Mouse (Mus musculus) forebrain, embryonic 13.5 days (tissue): ENCODE data around the gene Tubb2b. TPM values are rescaled to one million over a fixed set of nuclear protein-coding genes. Genes with fewer than 3 reads are reported as not detected.

Experiments
- ATAC-seq: fragments of 200-750 bp; cut with Nextera tagmentation; 2 replicates; pipeline ENCODE4 v1.8.0; 2017
- H3K27ac ChIP-seq: fragments of 300-500 bp; sonication (generic); 2 replicates; pipeline ENCODE4 v1.5.1; 2015; ENCODE audit warnings: inconsistent platforms, mild to moderate bottlenecking, moderate library complexity
- H3K27me3 ChIP-seq: fragments of 300-500 bp; sonication (generic); 2 replicates; pipeline ENCODE4 v1.6.1; 2015; ENCODE audit warnings: mild to moderate bottlenecking, inconsistent platforms
- H3K36me3 ChIP-seq: fragments of 300-500 bp; sonication (generic); 2 replicates; pipeline ENCODE4 v1.6.1; 2015; ENCODE audit warnings: mild to moderate bottlenecking, inconsistent platforms; ENCODE audit not compliant: poor library complexity, severe bottlenecking
- H3K4me1 ChIP-seq: fragments of 300-500 bp; sonication (generic); 2 replicates; pipeline ENCODE4 v1.6.1; 2015; ENCODE audit warnings: inconsistent platforms
- H3K4me2 ChIP-seq: fragments of 300-500 bp; sonication (generic); 2 replicates; pipeline ENCODE4 v1.6.1; 2015; ENCODE audit warnings: inconsistent platforms, mild to moderate bottlenecking, moderate library complexity
- H3K4me3 ChIP-seq: fragments of 300-500 bp; sonication (generic); 2 replicates; pipeline ENCODE4 v1.5.1; 2015; ENCODE audit warnings: mild to moderate bottlenecking, inconsistent platforms
- H3K9ac ChIP-seq: fragments of 300-500 bp; sonication (generic); 2 replicates; pipeline ENCODE4 v1.6.1; 2015; ENCODE audit warnings: mild to moderate bottlenecking, inconsistent platforms
- H3K9me3 ChIP-seq: fragments of 300-500 bp; sonication (generic); replicated peaks from 2 replicates; pipeline ENCODE4 v1.6.1; 2016; ENCODE audit warnings: inconsistent platforms
- WGBS: fragments of 180-500 bp; shearing (Covaris S2); methylation state at CpG from one replicate; pipeline ENCODE4 v1.1.7; 2015; 5-methylcytosine and 5-hydroxymethylcytosine counted together
- polyA plus RNA-seq: library from polyadenylated mRNA; unstranded; fragments of >200 nt; fragmentation: Nextera tagmentation; extraction: Ambion mirVana; gene quantifications from 2 replicates; pipeline ENCODE4 v1.2.1, GENCODE M21; 2015

Gene Tubb2b
- polyA plus RNA-seq, result 559 and 618 TPM in 2 replicates

DNA sequence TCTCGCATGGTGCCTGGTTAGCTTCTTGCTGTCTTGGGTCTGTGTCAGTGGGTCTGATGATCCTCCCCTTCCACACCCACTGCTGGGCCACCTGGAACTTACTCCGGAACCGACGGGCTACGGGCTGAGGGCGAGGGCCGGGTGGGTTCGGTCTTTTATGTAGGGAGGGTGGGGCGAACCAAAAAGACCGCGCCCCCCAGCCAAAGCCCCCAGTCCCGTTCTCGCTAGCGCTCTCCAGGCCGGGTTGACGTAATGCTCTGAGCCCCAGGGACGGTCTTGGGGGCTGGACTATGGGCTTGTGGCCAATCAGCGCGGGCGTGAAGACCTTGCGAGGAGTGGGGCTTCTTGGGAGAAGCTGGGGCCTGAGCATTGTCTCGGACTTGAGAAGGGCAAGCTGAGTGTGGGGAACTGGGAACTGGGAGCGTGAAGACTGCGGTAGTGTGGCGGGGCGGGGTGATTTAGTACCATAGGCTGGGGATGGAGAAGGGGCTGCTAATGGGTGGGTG is at the start of gene Tubb2b:
Gene Tubb2b (minus strand): TSS at position 241 of the 506 bp plus-strand sequence.
- Histone ChIP-seq H3K36me3 (peaks cover 25% of the 10 kb centered on the region), H3K27me3 (no peaks in the 10 kb centered on the region), H3K4me1 (peaks cover 55% of the 10 kb centered on the region), H3K4me3 (peak within 1 kb of the TSS; percentile 85), H3K9me3 (no peaks in the 10 kb centered on the region), H3K4me2 (peak within 1 kb of the TSS; percentile 83), H3K9ac (peak within 1 kb of the TSS; percentile 99), H3K27ac (peak within 1 kb of the TSS; percentile 100)
- under 1% methylated on average over 26 of the region's 26 CpGs for WGBS
- ATAC-seq, result peak; percentile 92

DNA sequence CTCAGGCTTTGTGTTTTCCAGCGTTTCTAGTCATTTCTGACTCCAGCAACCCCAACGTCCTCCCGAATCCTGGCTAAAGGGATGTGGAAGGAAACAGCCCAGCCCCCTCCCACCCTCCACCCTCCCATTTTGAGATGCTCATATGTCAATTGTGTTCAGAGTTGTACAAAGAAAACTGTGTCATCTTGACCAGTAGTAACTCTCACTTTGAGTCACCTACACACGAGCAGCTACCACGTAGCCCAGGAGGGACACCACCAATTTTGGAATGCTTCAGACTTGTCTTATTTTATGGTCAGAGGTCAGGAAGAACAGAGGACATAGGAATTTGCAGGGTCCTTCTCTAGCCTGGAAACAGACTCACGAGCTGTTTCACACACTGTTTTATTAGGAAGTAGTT is 43.8 kb upstream of the Tubb2b start:
- ATAC-seq, result no peak
- no peaks in the 10 kb centered on the region for H3K4me1 ChIP-seq
- 94% methylated on average over 6 of the region's 6 CpGs for WGBS
- no peaks in the 10 kb centered on the region for H3K27me3 ChIP-seq
- no peak overlapping the region for H3K27ac ChIP-seq
- H3K36me3 ChIP-seq, result peaks cover 19% of the 10 kb centered on the region; the same call in 1 of the 2 replicates
- no peaks in the 10 kb centered on the region for H3K9me3 ChIP-seq
- H3K9ac ChIP-seq, result no peak overlapping the region
- H3K4me2 ChIP-seq, result no peak overlapping the region
- no peak overlapping the region for H3K4me3 ChIP-seq

DNA sequence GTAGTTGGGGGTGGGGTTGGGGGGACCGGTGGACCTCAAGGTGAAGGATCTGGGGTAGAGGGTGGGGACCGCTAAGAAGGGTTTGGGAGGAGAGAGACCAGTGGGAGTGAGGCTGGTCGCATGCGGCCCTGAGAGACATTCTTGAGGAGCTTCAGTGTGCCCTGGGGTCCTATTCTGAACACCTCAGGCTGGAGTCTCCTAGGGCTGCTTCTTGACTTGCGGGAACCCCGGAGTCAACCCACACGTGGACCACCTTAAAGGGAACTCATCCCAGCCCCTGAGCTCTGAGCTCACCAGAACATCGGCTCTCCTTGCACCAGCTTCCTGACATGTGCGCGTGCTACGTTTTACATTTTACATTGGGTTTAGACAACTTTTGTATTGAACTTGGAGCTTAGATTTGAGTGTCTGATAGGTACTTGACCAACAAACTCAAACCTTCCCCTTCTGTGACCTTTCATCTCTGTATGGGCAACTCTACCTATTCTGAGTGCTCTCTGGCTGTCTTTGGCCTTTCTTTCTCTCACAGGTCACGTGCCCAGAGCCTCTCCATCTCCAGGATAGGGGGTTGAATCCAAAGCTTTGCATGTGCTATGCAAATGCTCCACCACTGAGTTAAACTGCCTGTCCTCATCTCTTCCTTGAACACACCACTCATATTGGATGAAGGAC is 33.2 kb upstream of the Tubb2b start:
- Histone ChIP-seq H3K27me3 (no peaks in the 10 kb centered on the region), H3K36me3 (peaks cover 13% of the 10 kb centered on the region), H3K27ac (peak overlapping the region; percentile 88; the same call in 1 of the 2 replicates), H3K9me3 (no peaks in the 10 kb centered on the region), H3K9ac (peak overlapping the region; percentile 76), H3K4me1 (peaks cover 17% of the 10 kb centered on the region), H3K4me3 (peak overlapping the region; percentile 66), H3K4me2 (peak overlapping the region; percentile 71)
- ATAC-seq, result peak; percentile 77
- WGBS, result 40% methylated on average over 12 of the region's 12 CpGs

DNA sequence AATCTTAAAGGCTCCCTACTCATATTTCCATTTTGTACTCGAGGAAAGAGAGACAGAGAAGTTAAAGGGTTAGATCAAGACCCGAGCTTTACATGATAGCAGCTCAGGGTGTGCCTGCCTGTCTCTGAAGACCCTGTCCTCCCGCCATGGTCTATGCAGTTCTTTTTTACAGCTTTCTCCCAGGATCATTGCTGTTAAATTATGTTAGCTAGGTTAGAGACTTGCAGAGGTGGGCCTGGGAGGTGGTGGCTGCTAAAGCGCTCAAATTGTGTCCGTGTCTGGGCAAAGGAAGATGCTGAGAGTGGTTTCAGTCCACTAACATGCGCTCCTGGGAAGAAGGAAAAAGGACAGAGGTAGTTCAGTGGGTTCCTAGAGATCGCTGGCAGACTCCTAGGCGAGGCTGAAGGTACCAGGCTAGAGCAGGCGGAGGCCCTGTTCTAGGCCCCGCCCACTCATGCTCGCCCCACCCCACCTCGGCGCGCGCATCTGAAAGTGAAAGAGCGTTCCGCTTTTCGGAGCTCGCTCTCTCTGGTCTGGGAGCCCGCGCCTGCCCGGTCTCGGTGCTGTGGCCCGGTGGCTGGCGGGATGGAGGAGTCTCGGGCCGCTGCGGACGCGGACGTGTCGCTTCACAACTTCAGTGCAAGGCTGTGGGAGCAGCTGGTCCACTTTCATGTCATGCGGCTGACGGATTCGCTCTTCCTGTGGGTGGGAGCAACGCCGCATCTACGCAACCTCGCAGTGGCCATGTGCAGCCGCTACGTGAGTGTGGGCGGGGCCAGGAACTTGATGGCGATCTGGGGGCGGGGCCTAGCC is 32.4 kb upstream of the Tubb2b start, which contains the start of gene Psmg4:
Gene Psmg4 (plus strand): TSS at position 474 of the 813 bp plus-strand sequence.
- peak within 1 kb of the TSS; percentile 76 for H3K9ac ChIP-seq
- H3K4me2 ChIP-seq, result peak within 1 kb of the TSS; percentile 71
- 3% methylated on average over 44 of the region's 44 CpGs for WGBS
- H3K9me3 ChIP-seq, result no peaks in the 10 kb centered on the region
- H3K4me1 ChIP-seq, result peaks cover 17% of the 10 kb centered on the region
- H3K27ac ChIP-seq, result peak within 1 kb of the TSS; percentile 88
- peak; percentile 96 for ATAC-seq
- peaks cover 13% of the 10 kb centered on the region for H3K36me3 ChIP-seq
- peak within 1 kb of the TSS; percentile 66 for H3K4me3 ChIP-seq
- no peaks in the 10 kb centered on the region for H3K27me3 ChIP-seq

DNA sequence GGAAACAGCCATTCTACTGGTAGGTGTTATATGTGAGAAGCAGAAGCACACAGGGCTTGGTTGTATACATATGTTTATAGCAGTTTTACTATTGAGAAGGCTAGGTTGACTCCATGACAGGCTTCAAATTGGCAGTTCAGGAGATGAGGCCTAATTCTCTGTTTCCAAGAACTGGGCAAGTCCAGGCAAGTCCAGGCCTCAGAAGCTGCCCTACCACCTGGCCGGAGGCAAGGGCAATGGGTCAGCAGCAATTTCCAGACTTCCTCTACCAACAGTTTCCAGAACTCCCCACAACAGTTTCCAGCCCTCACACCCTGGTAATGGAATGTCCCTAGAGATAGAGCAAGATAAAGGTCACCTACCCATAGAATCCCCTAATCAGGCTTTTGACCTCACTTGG is 29.7 kb upstream of the Tubb2b start:
- H3K4me3 ChIP-seq, result no peak overlapping the region
- WGBS, result 100% methylated on average over 1 of the region's 1 CpGs
- H3K9me3 ChIP-seq, result no peaks in the 10 kb centered on the region
- no peak overlapping the region for H3K4me2 ChIP-seq
- H3K27me3 ChIP-seq, result no peaks in the 10 kb centered on the region
- H3K4me1 ChIP-seq, result peaks cover 32% of the 10 kb centered on the region
- H3K36me3 ChIP-seq, result no peaks in the 10 kb centered on the region
- ATAC-seq, result no peak
- no peak overlapping the region for H3K27ac ChIP-seq
- no peak overlapping the region for H3K9ac ChIP-seq

DNA sequence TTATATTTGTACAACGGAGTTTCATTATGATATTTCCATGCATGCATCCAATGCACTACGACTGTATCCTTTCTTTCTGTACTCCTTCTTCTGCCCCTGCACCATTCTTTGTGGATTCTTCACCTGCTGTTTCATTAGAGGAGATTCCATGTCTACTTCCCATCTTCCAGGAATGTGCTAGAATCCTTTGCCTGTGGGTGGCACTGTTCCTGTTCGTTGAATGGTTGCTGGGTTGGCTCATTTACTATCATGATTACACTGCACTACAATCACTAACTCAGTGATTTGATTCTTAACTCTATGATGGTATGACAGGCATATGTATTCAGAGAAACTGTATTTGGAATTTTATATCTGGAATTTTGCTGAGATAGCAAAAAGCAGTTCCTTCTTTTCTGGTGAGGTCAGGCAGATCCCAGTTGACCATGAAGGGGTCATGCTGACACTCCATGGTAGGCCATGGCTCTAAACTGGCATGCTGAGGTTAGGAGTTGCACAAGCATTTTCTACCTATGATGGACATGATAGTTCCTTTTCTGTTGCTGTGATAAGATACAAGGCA is 27.4 kb upstream of the Tubb2b start:
- Histone ChIP-seq H3K4me1 (peaks cover 40% of the 10 kb centered on the region), H3K27ac (no peak overlapping the region), H3K4me3 (no peak overlapping the region), H3K27me3 (no peaks in the 10 kb centered on the region), H3K36me3 (no peaks in the 10 kb centered on the region), H3K4me2 (no peak overlapping the region), H3K9me3 (no peaks in the 10 kb centered on the region), H3K9ac (no peak overlapping the region)
- 91% methylated on average over 3 of the region's 3 CpGs for WGBS
- ATAC-seq, result no peak

DNA sequence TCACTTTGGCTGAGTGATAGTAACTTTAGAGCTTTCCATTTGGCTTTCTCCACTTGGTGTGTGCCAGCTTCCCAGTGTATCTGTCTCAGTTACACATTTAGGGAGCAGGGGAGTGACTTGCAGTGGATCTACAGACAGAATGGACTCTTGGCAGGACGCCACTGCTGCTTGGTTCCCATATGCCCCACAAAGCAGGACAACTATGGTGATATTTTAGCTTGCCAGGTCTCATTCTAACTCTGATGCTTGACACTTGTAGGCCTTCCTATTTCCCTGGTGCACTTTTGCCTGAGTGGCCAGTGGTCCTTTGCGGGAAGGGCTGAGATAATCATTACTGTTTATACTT is 26.5 kb upstream of the Tubb2b start:
- Histone ChIP-seq H3K27me3 (no peaks in the 10 kb centered on the region), H3K4me3 (no peak overlapping the region), H3K9me3 (no peaks in the 10 kb centered on the region), H3K9ac (no peak overlapping the region), H3K27ac (peak overlapping the region; percentile 36; the same call in 1 of the 2 replicates), H3K36me3 (no peaks in the 10 kb centered on the region), H3K4me2 (no peak overlapping the region), H3K4me1 (peaks cover 40% of the 10 kb centered on the region)
- ATAC-seq, result no peak
- 50% methylated on average over 2 of the region's 2 CpGs for WGBS

DNA sequence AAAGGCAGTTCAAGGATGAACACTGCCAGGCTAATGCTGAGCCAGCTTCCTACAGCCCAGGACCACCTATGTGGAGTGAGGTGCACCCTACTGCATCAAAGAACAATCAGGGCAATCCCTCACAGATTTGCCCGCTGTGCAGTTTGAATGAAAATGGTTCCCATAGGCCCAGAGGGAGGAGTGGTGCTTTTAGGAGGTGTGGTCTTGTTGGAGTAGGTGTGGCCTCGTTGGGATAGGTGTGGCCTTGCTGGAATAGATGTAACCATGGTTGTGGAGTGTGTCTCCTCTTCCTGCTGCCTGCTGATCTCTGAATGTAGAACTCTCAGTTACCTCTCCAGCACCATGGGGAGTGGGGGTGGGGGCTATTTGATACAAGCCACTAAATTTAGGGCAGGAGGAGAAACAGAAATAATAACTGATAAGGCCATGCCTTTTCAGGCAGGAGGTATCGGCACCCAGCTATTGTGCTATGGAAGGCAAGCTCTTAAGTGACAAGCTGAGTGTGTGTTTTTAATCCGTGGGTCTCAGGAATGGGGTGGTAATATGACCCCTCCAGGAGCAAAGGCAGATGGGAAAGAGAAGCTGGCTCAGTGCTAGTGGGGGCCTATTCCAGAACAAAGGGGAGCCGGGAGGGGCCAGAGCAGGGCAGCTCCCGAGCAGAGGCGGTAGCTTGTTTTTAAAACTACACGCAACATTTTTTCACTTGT is 26.0 kb upstream of the Tubb2b start:
- Histone ChIP-seq H3K4me2 (no peak overlapping the region), H3K4me3 (no peak overlapping the region), H3K9me3 (no peaks in the 10 kb centered on the region), H3K9ac (no peak overlapping the region), H3K27me3 (no peaks in the 10 kb centered on the region), H3K36me3 (no peaks in the 10 kb centered on the region), H3K27ac (peak overlapping the region; percentile 36; the same call in 1 of the 2 replicates), H3K4me1 (peaks cover 40% of the 10 kb centered on the region)
- 54% methylated on average over 8 of the region's 8 CpGs for WGBS
- 0 out of 2 replicates have a peak, but pooled peaks have one; percentile 11 for ATAC-seq

DNA sequence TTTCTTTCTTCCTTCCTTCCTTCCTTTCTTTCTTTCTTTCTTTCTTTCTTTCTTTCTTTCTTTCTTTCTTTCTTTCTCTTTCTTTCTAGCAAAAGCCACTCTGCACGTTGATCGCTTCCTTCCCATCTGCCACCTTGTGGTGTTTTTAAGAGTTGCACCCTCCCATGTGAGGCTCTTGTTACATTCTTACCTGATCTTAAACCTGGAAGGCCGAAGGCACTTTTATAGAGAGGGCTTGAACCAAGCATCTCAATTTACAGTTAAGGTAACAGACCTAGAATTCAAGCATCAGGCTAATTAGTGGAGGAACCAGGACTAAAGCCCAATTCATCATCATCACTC is 24.6 kb upstream of the Tubb2b start:
- peak overlapping the region; percentile 49 for H3K4me2 ChIP-seq
- peaks cover 50% of the 10 kb centered on the region for H3K4me1 ChIP-seq
- peak overlapping the region; percentile 31; the same call in 1 of the 2 replicates for H3K9ac ChIP-seq
- H3K27ac ChIP-seq, result peak overlapping the region; percentile 85
- 31% methylated on average over 3 of the region's 3 CpGs for WGBS
- no peaks in the 10 kb centered on the region for H3K36me3 ChIP-seq
- peak; percentile 25; the same call in 1 of the 2 replicates for ATAC-seq
- H3K4me3 ChIP-seq, result peak overlapping the region; percentile 14
- H3K9me3 ChIP-seq, result no peaks in the 10 kb centered on the region
- H3K27me3 ChIP-seq, result no peaks in the 10 kb centered on the region

DNA sequence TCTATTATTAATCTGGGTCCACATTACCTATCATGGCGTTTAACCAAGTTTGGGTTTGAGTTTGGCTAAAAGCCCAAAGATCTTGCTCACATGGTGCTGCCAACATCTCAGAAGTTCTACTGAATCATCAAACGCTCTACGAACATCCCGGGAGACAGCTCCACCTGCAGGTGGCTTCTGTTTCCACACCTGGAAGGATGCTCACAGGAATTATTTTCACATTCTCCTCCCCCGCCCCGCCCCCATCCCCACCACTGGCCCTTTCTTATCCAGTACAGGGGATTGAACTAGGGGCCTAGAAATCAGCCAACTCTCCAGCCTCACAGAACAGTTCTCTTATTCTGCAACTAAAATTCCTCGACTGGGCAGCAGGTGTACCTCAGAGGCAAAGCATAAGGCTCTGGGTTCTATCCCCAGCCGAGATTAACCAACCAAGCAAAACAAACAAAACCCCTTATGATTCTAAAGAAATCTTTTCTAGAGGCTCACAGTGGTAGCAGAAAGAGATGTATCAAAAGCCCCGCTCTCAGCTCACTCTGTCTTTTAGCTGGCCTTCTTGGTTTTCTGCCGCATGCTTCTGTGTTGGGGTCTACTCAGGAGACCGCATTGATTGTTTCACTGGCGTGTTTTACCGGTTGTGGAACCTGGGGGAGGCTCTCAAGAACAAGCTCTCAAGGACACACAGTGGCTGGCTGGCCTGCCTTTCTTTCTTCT is 24.1 kb upstream of the Tubb2b start:
- Histone ChIP-seq H3K9ac (peak overlapping the region; percentile 31; the same call in 1 of the 2 replicates), H3K27me3 (no peaks in the 10 kb centered on the region), H3K9me3 (no peaks in the 10 kb centered on the region), H3K4me3 (peak overlapping the region; percentile 14), H3K4me1 (peaks cover 55% of the 10 kb centered on the region), H3K27ac (peak overlapping the region; percentile 85), H3K36me3 (no peaks in the 10 kb centered on the region), H3K4me2 (peak overlapping the region; percentile 49)
- peak; percentile 65 for ATAC-seq
- WGBS, result 32% methylated on average over 13 of the region's 13 CpGs
